Mouse (Mus musculus) lung, embryonic 14.5 days (tissue): Measurements from ENCODE around the gene Arhgef28. TPM values are rescaled to one million over a fixed set of nuclear protein-coding genes. Genes with fewer than 3 reads are reported as not detected.

Experiments used
- ATAC-seq: fragments of 200-750 bp; cut with Nextera tagmentation; 2 replicates; pipeline ENCODE4 v1.8.0; 2017; ENCODE audit warnings: mild to moderate bottlenecking, moderate TSS enrichment, moderate library complexity; ENCODE audit not compliant: insufficient read depth
- DNase-seq: peaks from one replicate; pipeline ENCODE4 v3.0.0-alpha.2; 2015
- H3K27ac ChIP-seq: fragments of 300-500 bp; sonication (generic); 2 replicates; pipeline ENCODE4 v1.5.1; 2014; ENCODE audit warnings: low read depth, mild to moderate bottlenecking, moderate library complexity
- H3K27me3 ChIP-seq: fragments of 300-500 bp; sonication (generic); 2 replicates; pipeline ENCODE4 v1.6.1; 2014; ENCODE audit warnings: low read length, control low read depth; ENCODE audit not compliant: insufficient read depth
- H3K36me3 ChIP-seq: fragments of 300-500 bp; sonication (generic); 2 replicates; pipeline ENCODE4 v1.6.1; 2014; ENCODE audit warnings: control low read depth; ENCODE audit not compliant: insufficient read depth
- H3K4me1 ChIP-seq: fragments of 300-500 bp; sonication (generic); 2 replicates; pipeline ENCODE4 v1.6.1; 2014; ENCODE audit warnings: antibody characterized with exemption, control low read depth; ENCODE audit not compliant: insufficient read depth
- H3K4me2 ChIP-seq: fragments of 300-500 bp; sonication (generic); 2 replicates; pipeline ENCODE4 v1.6.1; 2014; ENCODE audit warnings: mild to moderate bottlenecking
- H3K4me3 ChIP-seq: fragments of 300-500 bp; sonication (generic); 2 replicates; pipeline ENCODE4 v1.5.1; 2014; ENCODE audit warnings: low read depth, low read length
- H3K9ac ChIP-seq: fragments of 300-500 bp; sonication (generic); 2 replicates; pipeline ENCODE4 v1.6.1; 2014
- H3K9me3 ChIP-seq: fragments of 300-500 bp; sonication (generic); 2 replicates; pipeline ENCODE4 v1.6.1; 2016; ENCODE audit warnings: low read depth, low read length, control low read depth
- CTCF ChIP-seq: IDR thresholded peaks from 2 replicates; pipeline ENCODE4 v1.5.1; 2016; ENCODE audit warnings: antibody characterized with exemption, low read depth
- WGBS: fragments of 180-500 bp; shearing (Covaris S2); extraction: QIAGEN DNeasy Blood & Tissue Kit; methylation state at CpG from one replicate; pipeline ENCODE4 v1.1.7; 2014; 5-methylcytosine and 5-hydroxymethylcytosine counted together
- polyA plus RNA-seq: library from polyadenylated mRNA; unstranded; fragments of >200 nt; fragmentation: Nextera tagmentation; extraction: Ambion mirVana; gene quantifications from 2 replicates; pipeline ENCODE4 v1.2.1, GENCODE M21; 2014

The Arhgef28 gene
- polyA plus RNA-seq, 1 experiment from 2014 or later = 15.0 TPM

DNA sequence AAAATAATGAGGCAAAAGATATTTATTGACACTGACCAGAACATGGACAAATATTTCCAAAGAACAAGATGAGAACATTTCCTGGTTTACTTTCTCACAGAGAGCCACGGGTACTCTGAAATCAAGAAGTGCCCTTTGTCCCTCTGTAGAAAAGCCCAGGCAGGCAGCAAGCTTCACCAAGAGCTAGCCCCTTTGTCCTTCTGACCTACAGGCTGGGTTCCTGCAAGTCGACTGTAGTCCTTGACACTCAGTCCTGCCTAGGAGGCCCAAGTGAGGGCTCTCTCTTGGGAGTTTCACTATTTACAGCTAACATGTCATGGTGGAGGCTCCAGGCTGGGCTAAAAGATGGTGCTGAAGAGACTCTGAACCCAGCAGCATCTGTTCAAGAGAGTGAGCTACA lies 307.6 kb downstream of the Arhgef28 start:
- no peak overlapping the region for H3K4me3 ChIP-seq
- WGBS = 38% methylated on average over 2 of the region's 2 CpGs

DNA sequence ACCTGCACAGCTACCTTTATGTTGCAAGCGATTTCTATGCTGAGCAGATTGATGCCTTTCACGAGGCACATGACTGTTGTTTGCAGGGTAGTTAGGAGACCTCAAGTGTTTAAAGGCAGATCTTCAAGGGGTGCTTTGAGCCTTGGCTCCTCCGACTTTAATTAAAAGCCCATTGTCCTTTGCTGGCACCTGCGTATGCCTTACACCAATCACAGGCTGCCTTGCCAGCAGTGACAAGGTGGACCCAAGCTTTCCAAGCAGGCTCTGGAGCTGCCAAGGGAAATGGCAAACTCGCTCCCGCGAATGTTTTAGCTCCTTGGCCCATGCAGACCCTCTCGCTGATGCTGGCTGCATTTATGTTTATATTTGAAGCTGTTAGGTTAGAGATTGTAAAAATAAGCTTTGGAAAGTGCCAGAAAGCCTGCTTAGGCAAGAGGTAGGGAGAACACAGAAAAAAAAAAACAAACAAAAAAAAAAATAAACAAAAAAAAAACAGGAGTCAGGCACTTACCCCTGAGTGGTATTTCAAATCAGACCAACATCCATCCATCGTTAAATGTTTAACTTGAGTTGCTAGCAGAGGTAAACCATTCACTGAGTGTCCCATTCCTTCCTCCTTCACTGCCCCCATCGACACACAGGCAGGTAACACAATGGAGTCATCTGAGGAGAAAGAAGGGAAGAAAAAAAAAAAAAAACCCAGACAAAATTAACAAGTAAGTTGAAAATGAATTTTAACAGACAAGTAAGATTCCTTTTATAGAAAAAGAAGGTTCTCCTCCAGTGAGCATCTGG lies 313.0 kb downstream of the Arhgef28 start:
- no peak overlapping the region for H3K9ac ChIP-seq
- DNase-seq (peak; percentile 68), ATAC-seq (peak; percentile 56; the same call in 1 of the 2 replicates)
- H3K4me1 ChIP-seq = peaks cover 10% of the 10 kb centered on the region
- no peak overlapping the region for H3K4me3 ChIP-seq
- no peaks in the 10 kb centered on the region for H3K36me3 ChIP-seq
- WGBS = 14% methylated on average over 10 of the region's 10 CpGs
- H3K27me3 ChIP-seq = no peaks in the 10 kb centered on the region
- H3K9me3 ChIP-seq = no peaks in the 10 kb centered on the region
- peak overlapping the region; percentile 46; the same call in 1 of the 2 replicates for H3K27ac ChIP-seq
- peak overlapping the region; percentile 7 for H3K4me2 ChIP-seq
- TF ChIP-seq CTCF = no peak

More for the DNA sequence above, 307.6 kb downstream of the Arhgef28 start:
- Histone ChIP-seq H3K36me3 (no peaks in the 10 kb centered on the region), H3K27me3 (no peaks in the 10 kb centered on the region), H3K27ac (no peak overlapping the region), H3K9me3 (no peaks in the 10 kb centered on the region), H3K9ac (no peak overlapping the region), H3K4me1 (no peaks in the 10 kb centered on the region), H3K4me2 (no peak overlapping the region)
- ATAC-seq = no peak
- no peak for TF ChIP-seq CTCF
- no peak for DNase-seq

DNA sequence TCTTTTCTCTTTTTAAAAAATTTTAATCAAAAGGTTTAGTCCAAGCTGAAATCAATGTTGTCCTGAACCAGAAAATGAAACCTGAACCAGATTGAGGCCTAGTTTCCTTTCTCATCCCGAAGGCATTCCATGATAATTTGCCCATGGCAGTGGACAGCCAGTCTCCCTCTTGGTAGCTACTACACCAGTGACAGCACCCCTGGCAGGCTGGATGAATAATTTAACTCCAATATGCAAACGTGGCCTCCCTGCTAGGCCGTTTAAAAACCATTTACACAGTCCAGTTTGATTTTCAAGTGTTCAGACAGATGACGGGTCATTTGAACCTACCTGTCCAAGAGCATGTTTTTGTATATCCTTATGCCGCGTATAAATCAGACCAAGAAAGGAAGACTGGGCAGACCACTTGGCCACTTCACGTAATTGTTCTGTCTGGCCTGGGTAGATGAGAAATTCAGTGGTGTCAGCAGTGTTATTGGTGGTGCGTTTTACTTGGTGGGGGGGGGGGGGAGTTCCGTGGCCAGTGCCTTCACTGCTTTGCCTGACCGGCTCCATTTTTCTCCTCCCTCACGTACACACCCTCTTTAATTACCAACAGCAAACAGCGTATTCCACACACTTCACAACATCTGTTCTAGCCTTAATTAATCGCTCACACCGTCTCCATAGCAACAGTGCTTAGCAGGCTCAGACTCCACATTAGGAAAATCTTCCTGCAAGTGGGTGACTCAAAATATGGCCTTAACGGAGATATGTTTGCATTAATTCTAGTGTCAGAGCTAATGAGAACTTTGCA lies 314.0 kb downstream of the Arhgef28 start:
- DNase-seq = peak; percentile 41
- Histone ChIP-seq H3K9ac (no peak overlapping the region), H3K36me3 (no peaks in the 10 kb centered on the region), H3K9me3 (no peaks in the 10 kb centered on the region), H3K4me3 (no peak overlapping the region), H3K4me2 (peak overlapping the region; percentile 7), H3K27me3 (no peaks in the 10 kb centered on the region), H3K27ac (peak overlapping the region; percentile 3; the same call in 1 of the 2 replicates), H3K4me1 (peaks cover 10% of the 10 kb centered on the region)
- TF ChIP-seq CTCF = no peak
- no peak for ATAC-seq
- WGBS = 35% methylated on average over 15 of the region's 15 CpGs

DNA sequence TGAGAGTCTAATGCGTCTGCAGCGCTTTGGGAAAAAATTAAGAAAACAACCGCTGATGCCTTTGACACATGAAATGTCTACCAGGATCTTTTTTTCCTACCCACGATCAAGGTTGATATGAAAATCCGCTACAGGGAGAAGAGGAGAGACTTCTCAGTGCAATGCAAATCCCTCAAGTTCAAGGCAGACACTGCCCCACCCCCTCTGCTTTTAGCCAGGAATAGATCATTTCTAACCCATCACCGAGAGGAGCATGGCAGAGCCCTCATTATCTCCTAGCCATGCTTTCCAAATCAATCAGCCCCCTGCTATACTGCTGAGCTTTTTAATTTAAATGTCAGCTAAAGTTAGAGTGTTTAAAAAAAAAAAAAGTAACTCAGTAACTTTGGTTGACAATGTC lies 318.2 kb downstream of the Arhgef28 start:
- Histone ChIP-seq H3K36me3 (no peaks in the 10 kb centered on the region), H3K27ac (no peak overlapping the region), H3K9me3 (no peaks in the 10 kb centered on the region), H3K4me1 (peaks cover 9% of the 10 kb centered on the region), H3K27me3 (no peaks in the 10 kb centered on the region), H3K9ac (no peak overlapping the region), H3K4me3 (no peak overlapping the region), H3K4me2 (no peak overlapping the region)
- ATAC-seq = no peak
- TF ChIP-seq CTCF = no peak
- no peak for DNase-seq
- 27% methylated on average over 6 of the region's 6 CpGs for WGBS

- WGBS = 13% methylated on average over 7 of the region's 7 CpGs
- no peak for ATAC-seq
- Histone ChIP-seq H3K36me3 (no peaks in the 10 kb centered on the region), H3K4me2 (no peak overlapping the region), H3K9me3 (no peaks in the 10 kb centered on the region), H3K9ac (no peak overlapping the region), H3K4me1 (peaks cover 4% of the 10 kb centered on the region), H3K4me3 (no peak overlapping the region), H3K27me3 (no peaks in the 10 kb centered on the region), H3K27ac (no peak overlapping the region)
- no peak for TF ChIP-seq CTCF
- DNase-seq = no peak
These were observed 318.7 kb downstream of the Arhgef28 start for GRCm38 (mm10) chr13:97887558-97887957.

DNA sequence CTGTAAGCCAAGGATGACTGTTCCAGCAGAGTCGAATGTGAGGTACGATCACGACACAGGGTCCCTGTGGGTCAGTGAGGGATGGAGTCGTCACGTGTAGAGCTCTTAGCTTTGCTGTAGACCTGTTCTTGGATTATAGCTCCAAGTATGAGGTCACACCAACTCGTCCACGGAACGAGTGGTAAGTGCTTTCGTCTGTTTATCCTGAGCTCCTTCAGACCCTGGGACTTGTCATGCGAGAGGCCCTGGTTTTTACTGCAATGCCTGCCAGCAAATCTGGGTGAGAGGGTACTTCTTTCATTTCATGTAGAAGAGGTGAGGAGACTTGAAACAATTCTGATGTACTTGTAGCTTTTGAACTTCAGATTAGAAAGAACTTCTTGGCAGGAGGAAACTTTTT lies 322.6 kb downstream of the Arhgef28 start:
- Histone ChIP-seq H3K27ac (no peak overlapping the region), H3K4me3 (no peak overlapping the region), H3K9me3 (no peaks in the 10 kb centered on the region), H3K4me2 (no peak overlapping the region), H3K4me1 (no peaks in the 10 kb centered on the region; the same call in 1 of the 2 replicates), H3K27me3 (no peaks in the 10 kb centered on the region), H3K36me3 (no peaks in the 10 kb centered on the region), H3K9ac (no peak overlapping the region)
- ATAC-seq (no peak), DNase-seq (peak; percentile 23)
- TF ChIP-seq CTCF = no peak
- WGBS = 56% methylated on average over 10 of the region's 10 CpGs

- Histone ChIP-seq H3K36me3 (no peaks in the 10 kb centered on the region), H3K4me2 (no peak overlapping the region), H3K27ac (no peak overlapping the region), H3K9me3 (no peaks in the 10 kb centered on the region), H3K27me3 (no peaks in the 10 kb centered on the region), H3K4me1 (peaks cover 3% of the 10 kb centered on the region; the same call in 1 of the 2 replicates), H3K4me3 (no peak overlapping the region), H3K9ac (no peak overlapping the region)
- no peak for TF ChIP-seq CTCF
- ATAC-seq (no peak), DNase-seq (no peak)
- 37% methylated on average over 4 of the region's 4 CpGs for WGBS
These were observed 329.8 kb downstream of the Arhgef28 start for GRCm38 (mm10) chr13:97876450-97876849.
